Mouse (Mus musculus): ENCODE measurements around the gene Galnt16.

Galnt16 gene

GRCm38 (mm10) chr12:80601597-80602269, 83.7 kb downstream of the Galnt16 start:
- peak in 1 of 2 experiments; percentile 28 for DNase-seq

- DNase-seq, result no peak
Observed at GRCm38 (mm10) chr12:80602432-80602831, 84.4 kb downstream of the Galnt16 start.

GRCm38 (mm10) chr12:80603566-80603965, 85.5 kb downstream of the Galnt16 start:
- DNase-seq, result peak; percentile 55 to 61

- DNase-seq, result no peak
Observed at GRCm38 (mm10) chr12:80604218-80604617, 86.1 kb downstream of the Galnt16 start.

GRCm38 (mm10) chr12:80608576-80608975, 90.5 kb downstream of the Galnt16 start:
- no peak for DNase-seq

- no peak for DNase-seq
Observed at GRCm38 (mm10) chr12:80609928-80610327, 91.9 kb downstream of the Galnt16 start.

GRCm38 (mm10) chr12:80612113-80612791, 94.2 kb downstream of the Galnt16 start:
- DNase-seq, result no peak

GRCm38 (mm10) chr12:80615371-80616257, 97.5 kb downstream of the Galnt16 start:
- DNase-seq, result no peak

GRCm38 (mm10) chr12:80620501-80620900, 102.4 kb downstream of the Galnt16 start:
- DNase-seq, result no peak

- no peak for DNase-seq
Observed at GRCm38 (mm10) chr12:80631790-80632189, 113.7 kb downstream of the Galnt16 start.

GRCm38 (mm10) chr12:80642725-80643692, 124.9 kb downstream of the Galnt16 start:
- peak; percentile 52 to 77 for DNase-seq

GRCm38 (mm10) chr12:80643693-80644505, 125.8 kb downstream of the Galnt16 start, which contains the start of the genes Slc39a9 and Erh:
Gene Slc39a9 (plus strand): TSS chr12:80643883.
Gene Erh (minus strand): TSS chr12:80644341.
- DNase-seq, result peak; percentile 93

GRCm38 (mm10) chr12:80644506-80644868, 126.4 kb downstream of the Galnt16 start:
- DNase-seq, result no peak

GRCm38 (mm10) chr12:80646377-80646776, 128.3 kb downstream of the Galnt16 start:
- DNase-seq, result no peak

- DNase-seq, result peak; percentile 31 to 41
Observed at GRCm38 (mm10) chr12:80653951-80654658, 136.0 kb downstream of the Galnt16 start.

- DNase-seq, result no peak
Observed at GRCm38 (mm10) chr12:80654659-80655025, 136.6 kb downstream of the Galnt16 start.

- DNase-seq, result no peak
Observed at GRCm38 (mm10) chr12:80658661-80659060, 140.6 kb downstream of the Galnt16 start.

- DNase-seq, result no peak
Observed at GRCm38 (mm10) chr12:80662322-80662721, 144.2 kb downstream of the Galnt16 start.

- no peak for DNase-seq
Observed at GRCm38 (mm10) chr12:80663935-80664334, 145.9 kb downstream of the Galnt16 start.

GRCm38 (mm10) chr12:80668391-80668790, 150.3 kb downstream of the Galnt16 start:
- no peak for DNase-seq

Data from cerebellum, postnatal 14 days (tissue).